ENCODE assay signal across 8 mouse cellular contexts in the genomic region with DNA sequence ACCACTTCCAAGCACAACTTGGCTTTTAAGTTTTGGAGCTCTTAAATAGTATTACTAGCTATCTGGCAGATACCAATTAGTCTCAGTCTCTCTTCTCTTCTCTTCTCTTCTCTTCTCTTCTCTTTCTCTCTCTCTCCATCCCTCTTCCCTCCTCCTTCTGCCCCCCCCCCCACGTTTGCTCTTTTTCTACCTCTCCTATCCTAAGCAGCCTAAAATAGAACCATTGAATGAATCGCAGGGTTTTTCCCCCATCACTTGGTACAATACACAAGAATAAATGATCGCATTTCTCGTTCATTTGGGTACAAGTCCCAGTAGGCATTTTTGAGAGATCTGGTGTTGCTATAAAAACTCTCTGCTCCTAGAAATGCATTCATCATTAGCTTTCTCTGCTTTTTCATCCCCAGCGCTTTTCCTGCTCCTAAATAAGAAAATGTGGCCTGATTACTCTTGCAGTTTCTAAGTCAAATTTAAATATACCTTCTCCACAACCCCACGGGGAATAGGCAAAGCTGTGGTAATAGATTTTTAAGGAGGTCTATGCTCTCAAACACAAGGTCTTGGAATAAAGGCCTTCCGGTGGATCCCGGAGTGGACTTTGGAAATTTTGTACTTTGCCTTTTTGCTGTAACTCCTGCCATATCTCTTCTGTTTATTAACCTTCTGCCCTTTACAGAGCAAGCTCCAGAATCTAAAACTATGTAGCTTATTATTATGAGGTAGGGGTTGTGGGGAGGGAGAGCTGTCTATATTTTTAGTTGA. TPM values are rescaled to one million over a fixed set of nuclear protein-coding genes. Genes with fewer than 3 reads are reported as not detected.
DNase-seq lines count a peak whose midpoint lies in the region; ATAC-seq and TF ChIP-seq lines count a peak whose summit lies in the region.

No protein-coding gene starts in this region.

- DNase-seq in lung, embryonic 14.5 days = no peak
- no peak for DNase-seq in lung, postnatal 14 days
- no peak for DNase-seq in limb, embryonic 14.5 days (ENCODE audit: low spot score)
- DNase-seq in adrenal gland, adult 8-10 months = no peak
- DNase-seq in cerebellum, adult 2 months = no peak
- no peak for DNase-seq in lung, postnatal 10 days

- H3K4me1 ChIP-seq in lung, embryonic 14.5 days (ENCODE audit: insufficient read depth) = peaks cover 11% of the 10 kb centered on the region
- H3K4me1 ChIP-seq in forebrain, embryonic 16.5 days (replicated peaks; ENCODE audit: control insufficient read depth, insufficient read depth, low read length) = peaks cover 14% of the 10 kb centered on the region
- H3K4me1 ChIP-seq in limb, embryonic 14.5 days (ENCODE audit: control insufficient read depth, insufficient read depth, low read length) = peaks cover 14% of the 10 kb centered on the region; the same call in 1 of the 2 replicates
- peaks cover 8% of the 10 kb centered on the region; the same call in 1 of the 2 replicates for H3K4me1 ChIP-seq in stomach, embryonic 16.5 days (ENCODE audit: control insufficient read depth, insufficient read depth, low read length)
- no peaks in the 10 kb centered on the region; the same call in 1 of the 2 replicates for H3K4me1 ChIP-seq in cerebellum, adult 2 months (ENCODE audit: control insufficient read depth, insufficient read depth, low read length)

- peak overlapping the region; percentile 66 for H3K4me2 ChIP-seq in lung, embryonic 14.5 days
- H3K4me2 ChIP-seq in forebrain, embryonic 16.5 days (ENCODE audit: low read length) = peak overlapping the region; percentile 50
- H3K4me2 ChIP-seq in limb, embryonic 14.5 days (replicated peaks; ENCODE audit: low read depth, low read length, severe bottlenecking) = peak overlapping the region; percentile 41
- peak overlapping the region; percentile 53 for H3K4me2 ChIP-seq in stomach, embryonic 16.5 days (ENCODE audit: low read depth, low read length)

- H3K4me3 ChIP-seq in lung, embryonic 14.5 days (ENCODE audit: low read depth, low read length) = peak overlapping the region; percentile 96
- peak overlapping the region; percentile 84 for H3K4me3 ChIP-seq in forebrain, embryonic 16.5 days (replicated peaks; ENCODE audit: low read length)
- H3K4me3 ChIP-seq in limb, embryonic 14.5 days (replicated peaks; ENCODE audit: low read length) = peak overlapping the region; percentile 94
- H3K4me3 ChIP-seq in stomach, embryonic 16.5 days (replicated peaks; ENCODE audit: low read length) = peak overlapping the region; percentile 96
- no peak overlapping the region for H3K4me3 ChIP-seq in cerebellum, adult 2 months (replicated peaks; ENCODE audit: insufficient read depth, low read depth, low read length)

- H3K27ac ChIP-seq in lung, embryonic 14.5 days (ENCODE audit: low read depth) = peak overlapping the region; percentile 84
- no peak overlapping the region for H3K27ac ChIP-seq in forebrain, embryonic 16.5 days (ENCODE audit: low read length)
- no peak overlapping the region for H3K27ac ChIP-seq in limb, embryonic 14.5 days (replicated peaks; ENCODE audit: low read depth, low read length)
- H3K27ac ChIP-seq in stomach, embryonic 16.5 days (ENCODE audit: low read length) = peak overlapping the region; percentile 81
- no peak overlapping the region for H3K27ac ChIP-seq in cerebellum, adult 2 months (ENCODE audit: insufficient read depth, low read length)

- no peak for TF ChIP-seq CTCF in lung, embryonic 14.5 days (IDR thresholded peaks at IDR 0.05; ENCODE audit: low read depth)
- TF ChIP-seq CTCF in cerebellum, adult 2 months (IDR thresholded peaks at IDR 0.05; ENCODE audit: borderline replicate concordance, insufficient read depth, low read depth, low read length) = no peak

- H3K9ac ChIP-seq in lung, embryonic 14.5 days = peak overlapping the region; percentile 63
- peak overlapping the region; percentile 59 for H3K9ac ChIP-seq in forebrain, embryonic 16.5 days (replicated peaks; ENCODE audit: low read depth, low read length)
- peak overlapping the region; percentile 58; the same call in 1 of the 2 replicates for H3K9ac ChIP-seq in limb, embryonic 14.5 days (ENCODE audit: low read depth, low read length, severe bottlenecking)
- H3K9ac ChIP-seq in stomach, embryonic 16.5 days (ENCODE audit: low read length) = peak overlapping the region; percentile 77

- ATAC-seq in lung, embryonic 14.5 days (ENCODE audit: insufficient read depth) = no peak
- ATAC-seq in forebrain, embryonic 16.5 days = no peak
- ATAC-seq in limb, embryonic 14.5 days (ENCODE audit: low FRiP score, low read depth) = no peak
- no peak for ATAC-seq in stomach, embryonic 16.5 days (ENCODE audit: insufficient read depth, low FRiP score)

- 21% methylated on average over 8 of the region's 8 CpGs for WGBS in lung, embryonic 14.5 days
- 33% methylated on average over 8 of the region's 8 CpGs for WGBS in forebrain, embryonic 16.5 days
- WGBS in limb, embryonic 14.5 days = 20% methylated on average over 8 of the region's 8 CpGs
- 24% methylated on average over 8 of the region's 8 CpGs for WGBS in stomach, embryonic 16.5 days
- 34% methylated on average over 8 of the region's 8 CpGs for WGBS in cerebellum, adult 2 months

- no peak for TF ChIP-seq POLR2A in limb, embryonic 14.5 days (IDR thresholded peaks at IDR 0.05; ENCODE audit: borderline replicate concordance, extremely low read depth, insufficient read depth, insufficient read length)
- TF ChIP-seq POLR2A in cerebellum, adult 2 months (IDR thresholded peaks at IDR 0.05; ENCODE audit: borderline replicate concordance, insufficient read depth, low read length) = no peak

- H3K9me3 ChIP-seq in lung, embryonic 14.5 days (ENCODE audit: low read depth, low read length) = no peaks in the 10 kb centered on the region
- H3K9me3 ChIP-seq in forebrain, embryonic 16.5 days (ENCODE audit: control insufficient read depth, low read length) = no peaks in the 10 kb centered on the region
- H3K9me3 ChIP-seq in limb, embryonic 14.5 days (ENCODE audit: control insufficient read depth, low read length) = no peaks in the 10 kb centered on the region
- H3K9me3 ChIP-seq in stomach, embryonic 16.5 days (replicated peaks; ENCODE audit: control insufficient read depth, low read length) = no peaks in the 10 kb centered on the region

- no peaks in the 10 kb centered on the region for H3K27me3 ChIP-seq in lung, embryonic 14.5 days (ENCODE audit: insufficient read depth, low read length)
- no peaks in the 10 kb centered on the region for H3K27me3 ChIP-seq in forebrain, embryonic 16.5 days (replicated peaks; ENCODE audit: control insufficient read depth, insufficient read depth, low read length)
- no peaks in the 10 kb centered on the region for H3K27me3 ChIP-seq in limb, embryonic 14.5 days (ENCODE audit: control insufficient read depth, insufficient read depth, low read length)
- no peaks in the 10 kb centered on the region for H3K27me3 ChIP-seq in stomach, embryonic 16.5 days (ENCODE audit: control insufficient read depth, insufficient read depth, low read length)
- no peaks in the 10 kb centered on the region for H3K27me3 ChIP-seq in cerebellum, adult 2 months (ENCODE audit: control insufficient read depth, insufficient read depth, low read length)

- H3K36me3 ChIP-seq in lung, embryonic 14.5 days (ENCODE audit: insufficient read depth) = no peaks in the 10 kb centered on the region
- no peaks in the 10 kb centered on the region for H3K36me3 ChIP-seq in forebrain, embryonic 16.5 days (ENCODE audit: control insufficient read depth, insufficient read depth)
- no peaks in the 10 kb centered on the region for H3K36me3 ChIP-seq in limb, embryonic 14.5 days (ENCODE audit: control insufficient read depth, insufficient read depth, low read length)
- H3K36me3 ChIP-seq in stomach, embryonic 16.5 days (ENCODE audit: control insufficient read depth, insufficient read depth, low read length) = no peaks in the 10 kb centered on the region

RNA-seq across cellular contexts. Expression of a gene that starts 1.2 kb away (rescaled TPM):
- polyA plus RNA-seq in lung, embryonic 14.5 days (2014; fragmentation: Nextera tagmentation; extraction: Ambion mirVana) = 36.0 and 38.3 TPM in 2 replicates
- 16.3 and 19.2 TPM in 2 replicates for polyA plus RNA-seq in forebrain, embryonic 16.5 days (2015; fragmentation: Nextera tagmentation; extraction: Ambion mirVana)
- polyA plus RNA-seq in limb, embryonic 14.5 days (2012; rRNA removed) = 53.8 and 72.4 TPM in 2 replicates
- polyA plus RNA-seq in limb, embryonic 14.5 days (2014; fragmentation: Nextera tagmentation; extraction: Ambion mirVana) = 31.3 and 33.2 TPM in 2 replicates
- polyA plus RNA-seq in stomach, embryonic 16.5 days (2015; fragmentation: Nextera tagmentation; extraction: Ambion mirVana) = 37.6 and 41.3 TPM in 2 replicates
- total RNA-seq in adrenal gland, adult 8-10 months (2022) = 10 to 100 TPM; 42.0 to 62.1 (median 55.7) TPM
- 54.5 and 60.1 TPM in 2 replicates for polyA plus RNA-seq in cerebellum, adult 2 months (2012; rRNA removed)

RNA-seq across cellular contexts. Expression of a gene that starts 27.5 kb away (rescaled TPM):
- 18.6 and 20.1 TPM in 2 replicates for polyA plus RNA-seq in lung, embryonic 14.5 days (2014; fragmentation: Nextera tagmentation; extraction: Ambion mirVana)
- 9.3 and 9.7 TPM in 2 replicates for polyA plus RNA-seq in forebrain, embryonic 16.5 days (2015; fragmentation: Nextera tagmentation; extraction: Ambion mirVana)
- 15.8 and 18.4 TPM in 2 replicates for polyA plus RNA-seq in limb, embryonic 14.5 days (2012; rRNA removed)
- 13.1 and 13.9 TPM in 2 replicates for polyA plus RNA-seq in limb, embryonic 14.5 days (2014; fragmentation: Nextera tagmentation; extraction: Ambion mirVana)
- polyA plus RNA-seq in stomach, embryonic 16.5 days (2015; fragmentation: Nextera tagmentation; extraction: Ambion mirVana) = 4.8 and 5.8 TPM in 2 replicates
- 10 to 100 TPM in 3 of 4 experiments, 1 to 10 TPM in 1; 9.3 to 16.9 (median 15.6) TPM for total RNA-seq in adrenal gland, adult 8-10 months (2022)
- 8.9 and 9.6 TPM in 2 replicates for polyA plus RNA-seq in cerebellum, adult 2 months (2012; rRNA removed)

Comparison
In these comparisons a context has a peak if more than half of its experiments do, and no peak if none do; other contexts are left out.
1. H3K27ac ChIP-seq: peak in lung, embryonic 14.5 days (single experiment) and stomach, embryonic 16.5 days (single experiment); none in forebrain, embryonic 16.5 days (single experiment), limb, embryonic 14.5 days (single experiment) and cerebellum, adult 2 months (single experiment).
2. Peak in every context shown above with its lines, with median percentiles within 50 percentile points of each other: H3K4me2 ChIP-seq and H3K9ac ChIP-seq.